Mouse (Mus musculus) bone marrow macrophage, adult 2 months (primary cell): ENCODE results near the gene Sec16b. TPM values are rescaled to one million over a fixed set of nuclear protein-coding genes. Genes with fewer than 3 reads are reported as not detected.

Source experiments
- H3K27ac ChIP-seq: 2 replicates; pipeline ENCODE4 v1.5.1; 2012; ENCODE audit warnings: low read depth, low read length; ENCODE audit not compliant: insufficient read depth
- H3K4me1 ChIP-seq: 2 replicates; pipeline ENCODE4 v1.6.1; 2012; ENCODE audit warnings: low read length; ENCODE audit not compliant: control insufficient read depth, insufficient read depth
- H3K4me3 ChIP-seq: 2 replicates; pipeline ENCODE4 v1.5.1; 2012; ENCODE audit warnings: mild to moderate bottlenecking, low read length, moderate library complexity; ENCODE audit not compliant: insufficient read depth
- CTCF ChIP-seq: IDR thresholded peaks from 2 replicates; pipeline ENCODE4 v1.5.1; 2012; ENCODE audit warnings: low read depth, mild to moderate bottlenecking, low read length, moderate library complexity
- POLR2A ChIP-seq: IDR thresholded peaks from 2 replicates; pipeline ENCODE4 v1.6.1; 2012; ENCODE audit warnings: mild to moderate bottlenecking, low read depth, low read length, borderline replicate concordance
- polyA plus RNA-seq: library from polyadenylated mRNA; stranded (reverse); fragments of >200 nt; gene quantifications from 2 replicates; pipeline ENCODE4 v1.2.4, GENCODE M21; 2012; ENCODE audit not compliant: missing spikeins, insufficient read depth, insufficient read length

The Sec16b gene
- 0.16 TPM in 1 of 2 replicates, not detected in the other for polyA plus RNA-seq

- Histone ChIP-seq H3K4me1 (no peaks in the 10 kb centered on the region), H3K4me3 (no peak within 1 kb of the TSS), H3K27ac (no peak within 1 kb of the TSS)
- TF ChIP-seq POLR2A (no peak), CTCF (no peak)
These were observed at the start of gene Sec16b for GRCm38 (mm10) chr1:157506522-157506921. Sec16b (plus strand) TSS chr1:157506728.

DNA sequence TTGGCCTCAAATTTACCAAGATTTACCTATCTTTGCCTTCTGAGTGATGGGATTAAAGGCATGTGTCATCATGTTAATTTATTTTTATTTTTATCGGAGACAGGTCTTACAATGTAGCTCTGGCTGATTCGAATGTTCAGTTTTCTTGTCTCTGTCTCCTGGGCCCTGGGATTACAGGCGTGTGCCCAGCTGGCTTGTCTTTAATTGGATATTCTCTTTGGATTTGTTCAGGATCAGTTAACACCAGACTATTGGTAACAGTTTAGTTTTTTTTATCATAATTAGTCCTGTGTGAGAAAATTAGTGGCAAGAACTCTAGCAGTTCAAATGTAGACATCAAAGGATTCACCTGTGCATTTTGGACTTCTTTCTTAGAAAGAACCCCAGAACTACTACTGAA is 48.7 kb upstream of the Sec16b start:
- TF ChIP-seq POLR2A (no peak), CTCF (no peak)
- Histone ChIP-seq H3K27ac (no peak overlapping the region), H3K4me3 (no peak overlapping the region), H3K4me1 (0 out of 2 replicates have a peak, but pooled peaks cover 2% of the 10 kb centered on the region)

DNA sequence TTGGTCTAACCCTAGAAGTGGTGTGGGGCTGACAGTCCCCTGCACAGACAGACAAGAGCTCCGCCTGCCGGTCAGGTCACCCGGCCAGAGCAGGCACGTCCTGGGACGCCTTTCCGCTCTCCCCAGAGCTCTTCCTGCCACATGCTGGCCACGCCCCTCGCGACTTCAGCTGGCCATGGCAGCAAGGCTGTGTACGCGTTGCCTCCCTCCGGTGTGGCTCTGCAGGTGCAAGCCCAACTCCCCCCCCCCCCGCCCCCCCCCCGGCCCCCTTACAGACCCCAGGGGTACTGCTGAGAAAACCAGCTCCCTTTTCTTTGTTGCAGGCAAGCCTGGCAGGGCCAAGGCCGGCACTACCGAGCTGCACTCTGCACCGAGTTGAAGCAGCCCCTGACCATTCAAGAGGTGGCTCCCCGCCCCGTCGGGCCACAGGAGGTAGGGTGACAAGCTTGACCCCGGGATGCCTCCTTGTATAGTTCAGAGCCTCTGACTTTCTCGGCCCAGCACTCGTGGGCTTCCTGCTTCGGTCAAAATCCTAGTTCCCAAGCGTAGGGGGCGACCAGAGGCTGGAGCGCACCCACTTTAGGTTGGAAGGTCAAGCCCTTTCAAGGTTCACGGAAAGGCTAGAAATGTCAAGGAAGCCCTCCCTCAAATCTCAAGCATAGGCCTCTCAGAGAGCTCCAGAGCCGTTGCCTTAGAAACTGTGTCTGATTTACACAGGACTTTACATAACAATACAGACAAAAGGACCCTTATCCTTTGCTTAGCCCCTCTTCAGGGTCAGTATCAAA is 47.9 kb upstream of the Sec16b start, which contains the start of gene Cryzl2:
Cryzl2 (plus strand) TSS at position 157 of the 788 bp plus-strand sequence.
- Histone ChIP-seq H3K27ac (no peak within 1 kb of the TSS), H3K4me1 (0 out of 2 replicates have a peak, but pooled peaks cover 2% of the 10 kb centered on the region), H3K4me3 (no peak within 1 kb of the TSS)
- no peak for TF ChIP-seq CTCF
- TF ChIP-seq POLR2A: no peak

DNA sequence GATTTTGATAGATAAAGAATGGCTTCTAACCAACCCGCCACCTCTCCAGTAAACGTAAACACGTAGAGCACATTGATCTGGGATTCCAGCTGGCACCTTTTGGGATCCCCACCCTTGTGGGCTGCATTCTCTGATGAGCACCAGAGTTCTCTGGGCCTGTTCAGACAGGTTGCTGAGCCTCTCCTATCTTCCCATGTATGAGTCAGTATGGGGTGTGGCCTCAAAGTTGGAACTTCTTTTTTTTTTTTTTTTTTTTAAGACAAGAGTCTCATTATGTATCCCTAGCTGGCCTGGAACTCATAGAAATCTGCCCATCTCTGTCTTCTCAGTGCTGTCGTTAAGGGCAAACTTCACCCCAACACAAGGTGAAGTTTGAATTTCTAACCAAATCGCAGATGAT is 46.6 kb upstream of the Sec16b start:
- Histone ChIP-seq H3K27ac (no peak overlapping the region), H3K4me3 (no peak overlapping the region), H3K4me1 (0 out of 2 replicates have a peak, but pooled peaks cover 2% of the 10 kb centered on the region)
- TF ChIP-seq POLR2A (no peak), CTCF (no peak)

DNA sequence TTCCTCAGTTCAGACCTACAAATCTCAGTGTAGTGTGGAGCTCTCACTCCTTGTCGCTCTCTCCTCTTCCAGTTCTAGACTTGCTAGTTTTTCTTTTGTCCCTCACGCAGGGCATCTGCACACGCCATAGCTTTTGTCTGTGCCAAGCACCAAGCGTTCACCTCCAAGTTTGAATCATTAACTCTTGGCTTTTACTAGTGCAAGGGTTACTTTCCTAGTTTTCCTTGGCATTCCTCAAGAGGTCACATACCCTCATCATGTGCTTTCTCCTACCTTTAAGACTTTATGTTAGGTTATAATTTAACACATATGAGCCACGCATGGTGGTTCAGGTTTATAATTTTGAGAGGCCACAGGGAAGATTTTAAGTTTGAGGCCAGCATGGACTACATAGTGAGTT is 45.3 kb upstream of the Sec16b start:
- TF ChIP-seq POLR2A (no peak), CTCF (no peak)
- H3K4me1 ChIP-seq: 0 out of 2 replicates have a peak, but pooled peaks cover 2% of the 10 kb centered on the region
- H3K27ac ChIP-seq: no peak overlapping the region
- no peak overlapping the region for H3K4me3 ChIP-seq

DNA sequence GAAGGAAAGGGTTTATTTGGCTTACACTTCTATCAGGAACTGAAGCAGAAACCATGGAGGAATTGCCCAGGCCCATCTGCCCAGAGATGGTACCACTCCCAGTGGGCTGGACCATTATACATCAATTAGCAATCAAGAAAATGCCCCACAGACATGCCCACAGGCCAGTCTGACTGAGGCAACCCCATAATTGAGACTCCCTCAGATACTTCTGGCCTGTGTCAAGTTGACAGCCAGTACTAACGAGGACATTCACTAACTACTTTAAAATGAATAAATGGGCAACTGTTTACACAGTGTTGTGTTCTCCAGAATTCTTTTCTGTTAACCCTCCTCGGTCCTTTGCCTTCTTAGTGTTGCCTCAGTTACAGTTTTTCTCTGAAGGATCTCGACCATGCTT is 44.2 kb upstream of the Sec16b start:
- Histone ChIP-seq H3K4me1 (0 out of 2 replicates have a peak, but pooled peaks cover 2% of the 10 kb centered on the region), H3K27ac (no peak overlapping the region), H3K4me3 (no peak overlapping the region)
- no peak for TF ChIP-seq POLR2A
- no peak for TF ChIP-seq CTCF

DNA sequence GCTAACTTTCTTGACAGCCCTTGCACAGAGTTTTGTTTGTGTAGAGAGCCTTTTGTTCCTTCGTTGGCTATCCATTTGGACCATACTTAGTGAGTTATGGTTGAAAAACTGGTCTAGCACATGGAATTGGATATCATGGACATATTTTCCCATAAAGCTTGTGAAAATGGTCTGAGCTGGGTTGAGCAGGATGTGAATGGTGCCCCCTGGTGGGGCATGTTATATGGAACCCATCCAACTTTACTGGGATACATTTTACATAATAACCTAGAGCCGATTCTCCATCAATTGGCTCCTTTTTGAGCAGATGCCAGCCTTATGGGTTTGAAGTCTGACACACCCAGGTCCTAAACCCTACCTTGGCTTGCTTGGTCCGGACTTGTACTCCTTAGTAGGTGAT is 41.3 kb upstream of the Sec16b start:
- TF ChIP-seq CTCF (no peak), POLR2A (no peak)
- no peak overlapping the region for H3K4me3 ChIP-seq
- no peak overlapping the region for H3K27ac ChIP-seq
- 0 out of 2 replicates have a peak, but pooled peaks cover 2% of the 10 kb centered on the region for H3K4me1 ChIP-seq

GRCm38 (mm10) chr1:157467866-157468265 is 38.7 kb upstream of the Sec16b start:
- Histone ChIP-seq H3K4me3 (no peak overlapping the region), H3K4me1 (no peaks in the 10 kb centered on the region), H3K27ac (no peak overlapping the region)
- TF ChIP-seq POLR2A (no peak), CTCF (no peak)

- TF ChIP-seq CTCF: no peak
- H3K4me3 ChIP-seq: no peak overlapping the region
- H3K4me1 ChIP-seq: no peaks in the 10 kb centered on the region
- H3K27ac ChIP-seq: no peak overlapping the region
These were observed 35.7 kb upstream of the Sec16b start for GRCm38 (mm10) chr1:157470761-157471386.

- H3K4me3 ChIP-seq: no peak overlapping the region
- no peaks in the 10 kb centered on the region for H3K4me1 ChIP-seq
- no peak overlapping the region for H3K27ac ChIP-seq
- TF ChIP-seq POLR2A: no peak
- no peak for TF ChIP-seq CTCF
These were observed 33.8 kb upstream of the Sec16b start for GRCm38 (mm10) chr1:157472716-157473115.
